Mouse (Mus musculus): ENCODE results near the gene Gstt4.
A peak's percentile ranks its signal among the peaks of the same experiment; 100 is the strongest.

Gene Gstt4

DNA sequence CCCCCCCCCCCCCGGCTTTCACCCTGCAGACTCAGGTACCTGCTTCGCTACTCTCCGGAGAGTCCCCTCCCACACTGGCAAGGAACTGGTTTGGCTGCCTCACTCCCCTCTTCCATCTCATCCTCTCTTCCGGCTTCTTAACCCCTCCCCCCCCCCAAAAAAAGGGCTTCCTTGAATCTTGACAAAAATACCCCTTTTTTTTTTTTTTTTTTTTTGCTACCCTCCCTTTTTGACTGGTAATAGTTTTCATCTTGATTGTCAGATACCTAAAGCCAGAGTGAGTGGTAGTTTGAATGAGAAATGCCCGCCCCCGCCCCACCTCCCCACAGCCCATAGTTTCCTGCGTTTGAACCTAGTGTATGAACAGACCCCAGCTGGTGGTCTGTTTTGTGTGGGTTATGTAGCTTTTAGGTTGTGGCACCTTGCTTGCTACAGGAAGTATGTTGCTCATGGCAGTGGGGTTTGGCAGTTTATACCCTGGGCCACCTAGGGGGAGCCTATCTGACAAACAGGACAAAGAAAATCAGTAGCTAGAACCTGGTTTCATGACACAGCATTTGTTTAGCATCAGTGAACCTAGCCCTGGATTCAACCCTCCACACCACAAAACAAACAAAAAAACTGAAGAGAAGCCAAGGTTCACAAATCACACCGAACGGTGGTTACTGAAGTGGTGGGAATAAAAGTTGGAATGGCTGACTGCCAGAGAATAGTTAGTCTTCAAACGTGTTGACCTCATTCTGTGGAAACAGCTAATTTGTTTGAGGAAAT lies 13.6 kb upstream of the Gstt4 start:
- DNase-seq (ENCODE audit: low spot score) = no peak

DNA sequence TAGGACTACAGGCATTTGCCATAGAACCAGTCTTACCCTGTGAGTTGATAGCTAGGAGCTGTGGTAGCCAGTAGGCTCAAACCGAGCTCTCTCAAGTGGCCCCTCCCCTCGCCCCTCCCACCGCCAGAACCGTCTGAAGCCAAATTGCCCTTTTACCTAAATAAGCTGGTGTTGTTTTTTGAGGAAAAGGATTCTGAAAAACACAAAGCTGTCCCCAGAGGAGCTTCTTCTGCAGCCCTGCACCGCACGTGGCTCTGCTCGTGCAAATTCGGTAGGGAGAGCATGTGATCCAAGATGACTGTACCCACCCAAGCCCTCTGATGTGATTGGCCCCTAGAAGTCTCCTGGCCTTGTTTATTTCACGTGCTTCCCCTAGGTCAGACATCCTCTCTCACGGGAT lies 13.0 kb upstream of the Gstt4 start:
- DNase-seq (ENCODE audit: low spot score) = peak; percentile 65

DNA sequence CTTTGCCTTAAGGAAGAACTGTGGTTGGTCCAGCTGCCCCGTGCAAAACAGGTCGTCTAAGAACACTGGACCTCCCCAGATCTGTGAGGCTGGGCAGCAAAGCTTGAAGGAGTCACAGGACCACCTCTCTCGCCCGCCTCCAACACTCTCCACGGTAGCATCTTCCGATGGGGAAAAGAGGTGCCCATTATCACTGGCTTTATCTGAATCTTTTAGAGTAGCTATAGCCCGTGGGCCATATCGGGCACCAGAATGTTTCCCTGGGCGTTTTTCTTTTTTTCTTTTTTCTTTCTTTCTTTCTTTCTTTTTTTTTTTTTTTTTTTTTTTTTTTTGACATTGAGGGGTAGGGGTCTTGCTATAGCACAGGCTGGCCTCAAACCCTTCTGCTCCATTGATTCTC lies 12.4 kb upstream of the Gstt4 start:
- no peak for DNase-seq (ENCODE audit: low spot score)

DNA sequence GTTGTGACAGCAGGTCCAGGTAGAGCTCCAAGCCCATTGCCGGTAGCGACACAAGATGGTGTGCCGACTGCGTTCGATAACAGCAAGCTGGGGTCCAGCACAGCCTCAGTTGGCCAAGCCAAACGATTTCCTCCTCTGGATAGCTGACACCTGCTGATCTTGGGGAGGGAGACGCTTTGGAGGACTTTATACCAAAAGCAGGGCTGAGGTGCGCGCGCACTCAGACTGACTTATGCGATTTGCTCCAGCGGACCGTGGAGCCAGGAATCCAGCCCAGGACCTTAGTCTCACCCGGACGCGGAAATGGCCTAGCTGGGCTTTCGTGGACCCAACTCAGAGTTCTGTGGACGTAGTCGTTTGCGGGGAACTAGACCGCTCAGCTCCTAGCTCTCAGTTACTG lies 11.9 kb upstream of the Gstt4 start:
- peak; percentile 65 for DNase-seq (ENCODE audit: low spot score)

DNA sequence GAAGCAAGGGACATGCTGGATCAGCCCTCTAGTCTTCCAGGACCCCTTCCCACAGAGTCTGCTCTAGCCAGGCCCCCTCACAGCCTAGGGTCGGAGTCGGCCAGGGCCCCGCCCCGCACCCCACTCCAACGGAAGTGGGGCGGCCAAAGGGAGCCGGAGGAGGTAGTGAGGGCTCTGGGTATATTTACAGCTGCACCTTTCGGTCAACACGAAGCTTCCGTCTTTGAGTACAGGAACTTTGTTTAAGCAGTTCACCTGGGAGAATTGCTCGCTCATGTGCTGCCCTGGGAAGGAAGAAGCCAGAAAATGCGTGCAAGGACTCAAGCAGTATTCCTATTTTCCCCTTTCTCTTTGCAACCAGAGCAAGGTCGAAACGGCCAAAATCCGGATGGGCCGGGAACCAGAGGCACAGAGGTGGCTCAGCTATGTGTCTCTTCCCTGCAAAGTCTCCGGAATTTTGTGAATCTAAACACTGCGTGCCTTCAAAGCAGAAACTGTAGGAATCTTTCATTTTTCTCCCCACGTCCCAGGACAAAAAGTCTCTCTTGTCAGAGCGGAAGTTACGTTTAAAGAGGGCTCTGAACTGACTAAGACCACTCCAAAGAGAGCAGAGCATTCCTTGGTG lies 11.2 kb upstream of the Gstt4 start:
- DNase-seq (ENCODE audit: low spot score) = no peak

DNA sequence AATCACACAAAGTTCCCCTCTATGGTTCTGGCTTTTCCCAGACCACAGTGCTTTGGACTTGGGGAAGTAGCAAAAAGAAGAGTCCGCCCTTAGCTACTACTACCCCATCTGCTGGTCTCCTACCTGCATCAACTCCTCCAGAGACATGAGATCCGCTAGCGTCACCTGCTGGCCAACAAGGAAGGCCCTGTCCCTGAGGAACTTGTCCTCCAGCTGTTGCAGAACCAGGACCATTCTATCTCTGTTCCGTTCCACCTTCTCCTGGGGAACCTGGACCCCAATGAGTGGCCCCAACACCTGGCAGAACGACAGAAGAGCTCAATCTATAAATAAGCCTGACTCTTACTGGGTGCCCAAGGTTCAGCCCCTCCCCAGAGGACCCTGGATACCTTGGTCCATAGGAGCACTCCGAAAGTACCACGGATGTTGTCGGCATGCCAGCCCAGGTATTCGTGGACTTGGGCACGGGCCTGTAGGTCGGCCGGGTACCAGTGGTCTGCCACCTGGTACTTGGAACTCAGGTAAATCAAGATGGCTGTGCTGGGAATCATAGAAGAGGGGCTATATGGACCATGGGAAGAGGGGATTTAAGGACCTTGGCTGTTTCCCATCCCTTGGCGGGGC lies 10.0 kb upstream of the Gstt4 start:
- DNase-seq (ENCODE audit: low spot score) = peak; percentile 62

DNA sequence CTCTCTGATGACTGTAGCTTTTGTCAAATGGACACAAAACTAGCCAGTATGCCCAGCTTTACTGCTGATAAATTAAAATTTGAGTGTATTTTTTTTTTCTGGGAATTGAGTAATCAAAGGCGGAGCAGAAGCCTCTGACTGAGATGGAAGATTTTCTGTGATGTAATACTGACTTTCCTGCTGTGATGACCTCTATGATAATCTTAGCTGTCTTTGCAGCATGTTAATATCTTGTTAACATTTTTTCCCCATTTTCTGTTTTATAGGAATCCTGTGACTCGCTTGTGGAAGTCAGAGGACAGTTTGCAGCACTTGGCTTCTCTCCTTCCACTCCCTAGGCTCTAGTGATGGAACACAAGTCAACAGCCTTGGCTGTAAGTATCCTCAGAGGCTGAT lies 7.9 kb upstream of the Gstt4 start:
- DNase-seq (ENCODE audit: low spot score) = no peak

DNA sequence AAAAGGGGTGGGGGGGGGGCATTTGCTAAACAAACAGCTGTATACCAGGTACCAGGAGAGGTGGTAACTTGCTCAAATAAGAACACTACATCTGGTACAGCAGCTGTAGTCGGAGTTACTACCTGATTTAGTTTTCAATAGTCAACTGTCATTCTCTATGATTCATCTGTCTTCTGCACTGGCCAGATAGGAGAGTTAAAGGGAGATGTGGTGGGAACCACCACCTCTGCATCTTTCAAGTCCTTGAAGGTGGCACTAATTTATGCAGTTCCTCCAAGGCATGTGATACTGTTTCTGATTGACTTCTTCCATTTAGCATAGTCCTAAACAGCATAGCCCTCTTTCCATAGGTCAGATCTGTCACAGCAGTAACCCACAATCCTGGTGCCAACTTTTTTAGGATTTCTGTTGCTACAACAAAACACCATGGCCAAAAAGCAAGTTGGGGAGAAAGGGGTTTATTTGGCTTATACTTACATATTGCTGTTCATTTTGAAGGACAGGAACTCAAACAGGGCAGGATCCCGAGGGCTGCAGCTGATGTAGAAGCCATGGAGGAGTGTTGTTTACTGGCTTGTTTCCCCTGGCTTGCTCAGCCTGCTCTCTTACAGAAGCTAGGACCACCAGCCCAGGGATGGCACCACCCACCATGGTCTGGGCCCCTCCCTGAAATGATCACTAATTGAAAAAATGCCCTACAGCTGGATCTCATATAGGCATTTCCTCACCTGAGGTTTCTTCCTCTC lies 7.4 kb upstream of the Gstt4 start:
- DNase-seq (ENCODE audit: low spot score) = no peak

DNA sequence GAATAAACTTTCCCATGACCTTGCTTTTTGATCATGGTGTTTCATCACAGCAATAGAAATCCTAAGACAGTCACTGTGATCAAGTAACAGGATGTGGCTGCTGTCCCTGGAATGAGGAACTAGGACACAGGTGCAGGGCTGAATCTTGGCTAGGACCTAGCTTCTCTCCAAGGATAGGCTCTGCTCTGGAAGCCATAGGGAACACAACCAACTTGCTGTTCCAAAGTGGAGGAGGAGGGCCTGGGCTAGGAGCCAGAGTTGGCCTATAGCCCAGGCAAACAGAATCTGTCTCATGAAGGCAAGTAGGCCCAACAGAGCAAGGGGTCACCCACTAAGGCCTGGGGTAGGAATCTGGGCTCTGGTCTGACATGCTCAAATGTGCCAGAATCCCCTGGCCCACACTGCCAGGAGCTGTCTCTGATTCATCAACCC lies 6.2 kb upstream of the Gstt4 start:
- DNase-seq (ENCODE audit: low spot score) = peak; percentile 54

DNA sequence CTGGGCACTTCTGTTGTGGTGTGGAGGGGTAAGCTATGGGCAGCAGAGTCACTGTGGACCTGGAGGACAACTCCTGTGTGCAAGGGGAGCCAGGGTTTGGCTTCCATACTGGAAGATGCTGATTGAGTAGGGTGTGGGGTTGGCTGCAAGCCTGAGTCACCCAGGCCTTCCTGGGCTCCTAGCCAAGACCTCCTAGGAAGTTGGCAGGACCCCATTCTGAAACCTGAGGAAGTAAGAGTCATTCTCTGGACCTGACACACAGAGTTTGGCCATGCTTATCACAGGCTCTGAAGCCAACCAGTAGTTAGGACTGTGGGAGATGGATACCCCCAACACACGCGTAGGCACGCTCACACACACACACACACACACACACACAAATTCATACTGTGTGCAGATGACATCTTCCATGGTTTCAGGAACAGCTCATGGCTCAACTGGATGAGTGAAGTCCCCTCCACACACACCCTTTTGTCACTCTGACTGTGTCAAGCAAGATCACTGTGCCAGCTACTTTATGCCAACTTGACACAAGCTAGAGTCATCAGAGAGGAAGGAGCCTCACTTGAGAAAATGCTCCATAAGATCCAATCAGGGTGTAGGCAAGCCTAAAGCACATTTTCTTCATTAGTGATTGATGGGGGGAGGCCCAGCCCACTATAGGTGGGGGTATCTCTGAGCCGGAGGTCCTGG lies 5.5 kb upstream of the Gstt4 start:
- peak; percentile 44 for DNase-seq (ENCODE audit: low spot score)

DNA sequence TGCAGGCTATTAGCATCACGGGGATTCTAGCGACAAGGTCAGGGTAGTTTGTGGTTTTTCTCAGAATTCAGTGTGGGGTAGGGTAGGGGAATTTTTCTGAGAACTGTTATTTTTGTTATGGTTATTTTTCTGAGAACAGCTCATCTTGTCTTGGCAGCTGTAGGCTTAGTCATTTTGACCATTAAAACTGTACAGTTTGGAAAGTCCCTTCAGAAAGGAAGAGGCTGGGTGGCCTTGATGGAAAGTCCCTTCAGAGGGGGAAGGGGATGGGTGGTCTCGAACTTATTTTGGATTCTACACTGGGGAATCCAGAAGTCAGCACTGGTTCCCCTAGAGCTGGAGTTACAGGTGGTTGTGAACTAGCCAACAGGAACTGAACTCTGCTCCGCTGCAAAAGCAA lies 2.2 kb upstream of the Gstt4 start:
- DNase-seq (ENCODE audit: low spot score) = no peak

DNA sequence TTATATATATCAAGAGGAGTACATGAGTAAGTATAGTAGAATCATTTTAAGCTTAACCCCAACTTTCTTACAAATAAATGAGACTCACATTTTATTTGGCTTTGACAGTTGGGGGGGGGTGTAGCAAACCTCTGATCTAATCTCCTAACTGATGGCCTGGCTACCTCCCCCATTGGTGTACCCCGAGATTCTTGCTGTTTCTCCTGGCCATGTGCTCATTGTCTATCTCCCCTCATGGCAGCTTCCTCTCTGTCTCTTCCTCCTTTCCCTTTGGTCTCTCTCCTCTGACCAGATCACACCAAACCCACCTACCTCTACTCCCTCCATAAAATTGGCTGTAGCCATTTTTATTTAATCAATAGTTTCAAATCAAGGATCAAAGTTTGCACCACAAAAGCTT lies 1.4 kb upstream of the Gstt4 start:
- DNase-seq (ENCODE audit: low spot score) = no peak

DNA sequence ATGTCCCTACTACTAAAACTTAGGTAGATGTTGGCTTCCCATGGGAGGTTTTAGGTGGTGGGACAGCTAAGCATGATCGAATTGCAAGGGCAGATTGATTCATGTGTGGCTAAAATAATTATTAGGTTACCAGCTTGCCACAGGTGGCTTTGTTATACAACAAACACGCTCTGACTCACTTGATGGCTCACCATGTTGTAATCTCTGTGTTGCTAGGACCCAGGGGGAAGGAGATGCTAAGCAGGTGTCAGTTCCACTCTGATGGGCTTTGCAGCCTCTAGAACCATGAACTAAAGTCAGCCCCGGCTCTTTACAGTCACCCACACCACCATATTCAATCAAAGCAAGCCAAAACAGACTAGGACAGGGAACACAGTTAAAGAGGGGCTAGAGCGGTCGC lies 2.5 kb downstream of the Gstt4 start:
- DNase-seq (ENCODE audit: low spot score) = no peak

DNA sequence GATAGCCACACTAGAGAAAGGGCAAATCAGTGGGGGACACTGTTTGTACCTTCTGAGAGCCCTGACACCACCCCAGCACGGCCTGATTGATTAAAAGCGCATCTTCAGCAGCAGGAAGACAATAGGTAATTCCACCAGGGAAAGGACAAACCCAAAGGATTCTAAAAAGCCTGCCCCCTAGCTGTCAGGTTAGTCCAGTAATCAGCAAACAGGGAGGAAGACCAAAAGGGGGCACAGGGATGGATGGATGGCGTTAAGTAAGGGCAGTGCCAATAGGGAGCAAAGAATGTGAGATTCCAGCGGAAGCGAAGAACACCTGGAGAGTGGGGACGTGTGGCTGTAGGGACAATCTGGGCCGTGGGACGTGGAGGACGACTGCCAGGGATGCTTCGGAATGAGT lies 3.7 kb downstream of the Gstt4 start:
- DNase-seq (ENCODE audit: low spot score) = no peak

DNA sequence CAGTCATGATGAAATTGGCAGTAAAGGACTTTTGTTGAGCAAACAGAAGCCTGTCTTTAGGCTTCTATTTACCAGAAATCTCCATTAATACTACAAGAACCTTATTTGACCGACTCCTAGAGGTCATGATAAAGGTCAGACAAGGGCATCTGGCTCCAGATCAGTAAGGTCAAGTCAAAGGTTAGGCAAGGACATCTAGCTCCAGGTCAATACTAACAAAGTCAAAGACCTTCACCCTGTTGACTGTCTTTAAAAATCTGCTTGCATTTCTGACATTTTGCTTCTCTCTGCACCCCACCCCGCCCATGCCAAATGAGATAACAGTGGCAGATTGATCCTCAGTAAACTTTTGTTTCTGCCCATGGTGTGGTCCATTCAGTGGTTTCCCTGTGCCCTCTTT lies 18.1 kb downstream of the Gstt4 start:
- DNase-seq (ENCODE audit: low spot score) = no peak

DNA sequence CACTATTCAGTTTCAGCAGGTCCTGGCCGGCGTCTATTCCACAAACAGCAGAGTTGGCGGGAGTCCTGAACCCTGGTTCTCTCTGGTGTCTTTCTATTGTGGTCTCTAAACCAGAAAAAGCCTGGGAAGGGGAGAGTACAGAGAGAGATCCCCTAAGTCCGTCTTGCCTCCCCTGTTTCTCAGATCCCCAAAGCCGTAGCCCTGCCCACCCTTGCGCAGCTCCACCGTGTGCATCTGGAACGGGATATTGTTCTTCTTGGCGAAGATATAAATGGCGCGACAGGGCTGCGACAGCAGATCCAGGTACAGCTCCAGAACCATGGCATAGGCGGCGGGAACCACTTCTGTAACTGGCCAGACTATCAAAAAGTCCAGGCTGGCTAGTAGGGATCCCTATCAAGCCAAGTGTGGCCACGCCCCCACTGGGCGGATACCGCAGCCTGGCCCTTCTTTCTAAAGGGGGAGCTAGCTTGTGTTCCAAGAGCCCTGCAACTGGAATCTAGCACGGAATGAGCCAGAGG lies 24.1 kb downstream of the Gstt4 start, which contains the start of gene Gstt1:
TSS of gene Gstt1 (minus strand) at position 409 of the 521 bp plus-strand sequence.
- peak; percentile 66 for DNase-seq (ENCODE audit: low spot score)

DNA sequence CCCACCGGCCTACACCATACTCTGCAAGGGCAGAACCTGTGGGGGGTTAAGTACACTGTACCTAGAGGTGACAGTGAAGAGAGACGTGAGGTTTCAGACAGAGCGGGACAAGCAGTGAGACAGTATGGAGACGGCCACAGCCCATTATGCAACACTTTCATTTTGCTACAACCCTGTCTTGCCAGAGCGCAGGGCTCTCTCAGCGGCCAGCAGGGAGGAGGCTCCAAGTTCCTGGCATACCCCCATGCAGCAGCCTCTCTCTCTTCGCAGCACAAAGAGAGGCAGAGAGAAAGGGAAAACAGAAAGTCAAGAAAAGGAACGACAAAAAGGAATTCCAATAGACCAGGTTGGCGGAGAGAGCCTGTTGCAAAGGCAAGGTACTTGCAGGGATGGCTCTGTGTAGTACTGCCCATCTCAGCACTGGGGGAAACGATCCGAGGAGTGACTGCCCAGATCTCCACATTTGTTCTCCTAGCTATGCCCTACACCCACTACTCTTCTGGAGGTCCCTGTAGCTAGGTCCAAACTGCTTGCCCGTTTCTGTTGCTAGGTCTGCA lies 24.6 kb downstream of the Gstt4 start:
- DNase-seq (ENCODE audit: low spot score) = peak; percentile 38

DNA sequence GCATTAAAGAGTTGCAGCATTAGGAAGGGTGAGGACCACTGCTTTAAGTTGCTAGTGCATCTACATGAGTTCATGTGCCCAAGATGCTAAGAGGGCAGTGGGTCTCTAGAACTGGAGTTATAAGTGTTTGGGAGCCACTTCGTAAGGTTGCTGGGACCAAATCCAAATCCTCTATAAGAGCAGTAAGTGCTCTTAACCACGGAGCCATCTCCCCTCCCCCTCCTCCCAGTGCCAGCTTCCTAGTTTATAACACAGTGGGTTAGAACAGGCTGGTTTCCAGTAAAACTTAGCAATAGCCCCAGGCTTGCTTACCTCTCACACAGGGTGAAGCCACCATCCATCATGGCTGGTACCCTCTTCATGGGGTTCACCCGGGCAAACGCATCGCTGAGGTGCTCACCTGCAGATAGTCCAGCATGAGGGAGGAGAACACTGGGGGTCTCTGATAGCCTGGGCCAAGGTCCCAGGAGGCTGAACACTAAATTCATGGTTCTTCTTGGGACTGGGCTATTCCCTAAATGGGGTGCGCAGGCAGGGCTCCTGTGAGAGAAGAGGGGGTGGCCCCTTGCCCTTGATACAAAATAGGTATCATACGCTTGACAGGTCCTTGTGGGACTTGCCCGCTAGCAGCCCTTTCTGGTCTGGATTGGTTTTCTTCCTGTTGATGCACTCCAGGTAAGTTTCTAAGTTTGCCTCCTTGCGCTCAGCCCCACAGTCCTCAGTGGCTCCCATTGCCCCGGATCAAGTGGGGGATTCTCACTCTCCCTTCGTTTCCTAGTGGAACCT lies 25.4 kb downstream of the Gstt4 start:
- no peak for DNase-seq (ENCODE audit: low spot score)

DNA sequence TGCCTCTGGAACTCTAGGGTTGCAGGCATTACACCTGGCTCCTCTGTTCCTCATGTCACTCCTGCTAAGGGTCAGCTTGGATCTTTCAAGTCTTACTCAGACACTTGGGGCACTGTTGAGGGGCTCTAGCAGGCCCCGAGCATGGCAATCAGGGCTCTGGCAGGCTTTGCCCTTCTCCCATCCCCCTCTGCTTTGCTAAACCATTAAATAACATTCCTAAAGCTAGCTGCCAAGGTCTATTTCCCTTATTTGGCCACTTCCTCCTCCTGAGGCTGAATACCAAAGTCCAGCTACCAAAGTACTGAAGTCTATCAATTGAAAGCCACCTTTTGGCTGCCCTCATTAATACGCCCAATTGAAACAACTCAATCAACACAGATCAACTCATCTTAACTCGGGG lies 27.5 kb downstream of the Gstt4 start:
- peak; percentile 18 for DNase-seq (ENCODE audit: low spot score)

DNA sequence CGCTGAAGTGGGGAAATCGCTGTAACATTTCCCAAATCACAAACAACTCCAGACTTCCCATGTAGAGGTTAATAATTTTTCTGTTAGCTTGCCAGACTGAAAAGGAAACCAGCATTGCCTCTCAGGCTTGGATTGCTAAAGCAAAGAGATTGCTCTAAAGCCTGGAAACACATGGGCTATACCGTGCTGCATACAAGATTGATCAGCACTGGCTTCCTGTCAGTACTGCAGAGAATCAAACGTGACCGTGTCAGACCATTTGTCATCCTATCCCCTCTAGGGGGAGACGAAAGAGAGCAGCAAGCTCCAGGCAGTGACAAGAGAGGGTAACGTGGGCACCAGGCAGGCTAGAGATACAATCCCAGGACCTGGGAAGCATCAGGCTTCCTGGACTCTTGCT lies 31.6 kb downstream of the Gstt4 start:
- no peak for DNase-seq (ENCODE audit: low spot score)

DNA sequence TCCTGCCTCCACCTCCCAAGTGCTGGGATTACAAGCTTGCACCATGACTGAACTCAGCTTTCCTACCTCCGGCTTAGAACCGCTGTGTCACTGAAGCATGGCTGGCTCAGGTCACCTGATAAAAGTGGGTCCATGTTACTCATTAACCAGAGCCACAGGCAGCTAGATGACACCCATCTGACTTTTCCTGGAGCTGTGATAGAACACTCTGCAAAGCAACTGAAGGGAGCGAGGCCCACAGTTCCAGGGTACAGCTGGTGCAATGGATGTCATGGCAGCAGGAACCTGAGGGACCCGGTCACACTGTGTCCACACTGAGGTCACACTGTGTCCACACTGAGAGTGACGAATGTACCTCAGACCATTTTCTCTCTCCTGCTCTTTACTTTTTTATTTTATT lies 32.5 kb downstream of the Gstt4 start:
- no peak for DNase-seq (ENCODE audit: low spot score)
